Mouse (Mus musculus) left cerebral cortex, postnatal 14 days (tissue): ENCODE data around the gene Calhm2. TPM values are rescaled to one million over a fixed set of nuclear protein-coding genes. Genes with fewer than 3 reads are reported as not detected.
A peak's percentile ranks its signal among the peaks of the same experiment; 100 is the strongest.

Source experiments
- DNase-seq, 2 experiments: peaks; one replicate each; pipeline ENCODE4 v3.0.0; 2021 to 2022; ENCODE audit warnings: low spot score in 2 of 2, mixed read lengths in 1 of 2
- intact Hi-C: fragments of 180-260 bp; cut with DNase I; formaldehyde crosslinking; loops from one replicate; pipeline ENCODE4 v1.15.1; 2025
- total RNA-seq, 2 experiments: library from RNA; stranded (reverse); gene quantifications; 2 replicates each; pipeline ENCODE4 v1.2.3; 2021

The Calhm2 gene
- total RNA-seq, 2 experiments from 2014 or later: 4.9 to 5.6 TPM

- intact Hi-C loops: no loop called here
- DNase-seq: no peak
Observed at GRCm38 (mm10) chr19:47101080-47101479, 37.0 kb downstream of the Calhm2 start.

- DNase-seq: peak; percentile 98
- intact Hi-C loops: no loop called here
Observed at GRCm38 (mm10) chr19:47090550-47091156, 47.4 kb downstream of the Calhm2 start, which contains the start of the genes Usmg5 and Pdcd11. Gene Usmg5 (minus strand): TSS chr19:47090647. Gene Pdcd11 (plus strand): TSS chr19:47090768.

- intact Hi-C loops: no loop called here
- DNase-seq: peak in 1 of 2 experiments; percentile 10
Observed at GRCm38 (mm10) chr19:47089718-47090525, 48.2 kb downstream of the Calhm2 start.

GRCm38 (mm10) chr19:47088226-47088625, 49.9 kb downstream of the Calhm2 start:
- intact Hi-C loops: no loop called here
- no peak for DNase-seq

- peak; percentile 79 to 86 for DNase-seq
- intact Hi-C loops: loop anchor here (2.0 kb wide), 1 partner anchor 17 kb away; the partner anchor contains the start of gene Pcgf6
Observed at GRCm38 (mm10) chr19:47067924-47068611, 70.0 kb downstream of the Calhm2 start.

GRCm38 (mm10) chr19:47067096-47067882, 70.8 kb downstream of the Calhm2 start, which contains the start of gene Taf5:
Gene Taf5 (plus strand): TSS chr19:47067746.
- peak; percentile 96 to 97 for DNase-seq
- intact Hi-C loops: loop anchor here (2.0 kb wide), 1 partner anchor 16 kb away; the partner anchor contains the start of gene Pcgf6

- intact Hi-C loops: loop anchor here (2.0 kb wide), 1 partner anchor 15 kb away; the partner anchor contains the start of gene Pcgf6
- DNase-seq: no peak
Observed at GRCm38 (mm10) chr19:47065860-47066259, 72.2 kb downstream of the Calhm2 start.

- intact Hi-C loops: no loop called here
- no peak for DNase-seq
Observed at GRCm38 (mm10) chr19:47057684-47058083, 80.4 kb downstream of the Calhm2 start.

Other genes with a start within 250 kb of the Calhm2 start
- 100 to 1,000 TPM; 177 to 184 TPM for gene Ina, start 123.6 kb downstream of the Calhm2 start, total RNA-seq
- 10 to 100 TPM; 67.1 to 70.7 TPM for gene Nt5c2, start 123.1 kb downstream of the Calhm2 start, total RNA-seq
- gene Pcgf6, start 87.4 kb downstream of the Calhm2 start, total RNA-seq: 10 to 100 TPM; 15.6 TPM
- 1 to 10 TPM; 5.2 to 5.8 TPM for gene Taf5, start 70.5 kb downstream of the Calhm2 start, total RNA-seq
- 100 to 1,000 TPM; 844 to 869 TPM for gene Usmg5, start 47.6 kb downstream of the Calhm2 start, total RNA-seq
- 10 to 100 TPM; 15.0 to 15.3 TPM for gene Pdcd11, start 47.5 kb downstream of the Calhm2 start, total RNA-seq
- not detected for gene Calhm1, start 6.0 kb upstream of the Calhm2 start, total RNA-seq
- gene Calhm3, start 19.5 kb upstream of the Calhm2 start, total RNA-seq: not detected
- 100 to 1,000 TPM; 148 to 154 TPM for gene Neurl1a, start 40.5 kb upstream of the Calhm2 start, total RNA-seq